Mouse (Mus musculus) liver, postnatal 0 days (tissue): ENCODE results near the gene Plekhg3. TPM values are rescaled to one million over a fixed set of nuclear protein-coding genes. Genes with fewer than 3 reads are reported as not detected.
A peak's percentile ranks its signal among the peaks of the same experiment; 100 is the strongest.

Experiments used
- ATAC-seq: fragments of 200-750 bp; cut with Nextera tagmentation; 2 replicates; pipeline ENCODE4 v1.8.0; 2017; ENCODE audit warnings: mild to moderate bottlenecking, moderate library complexity
- DNase-seq: peaks from one replicate; pipeline ENCODE4 v3.0.0-alpha.2; 2016
- H3K27ac ChIP-seq: fragments of 300-500 bp; sonication (generic); 2 replicates; pipeline ENCODE4 v1.5.1; 2014; ENCODE audit warnings: antibody characterized with exemption, moderate library complexity, mild to moderate bottlenecking, low read depth
- H3K27me3 ChIP-seq: fragments of 300-500 bp; sonication (generic); 2 replicates; pipeline ENCODE4 v1.6.1; 2014; ENCODE audit warnings: low read length, control low read depth, mixed read lengths; ENCODE audit not compliant: insufficient read depth
- H3K36me3 ChIP-seq: fragments of 300-500 bp; sonication (generic); replicated peaks from 2 replicates; pipeline ENCODE4 v1.6.1; 2014; ENCODE audit warnings: mild to moderate bottlenecking, control low read depth, low read length, moderate library complexity, mixed read lengths; ENCODE audit not compliant: insufficient read depth
- H3K4me1 ChIP-seq: fragments of 300-500 bp; sonication (generic); 2 replicates; pipeline ENCODE4 v1.6.1; 2014; ENCODE audit warnings: antibody characterized with exemption, mild to moderate bottlenecking, control low read depth; ENCODE audit not compliant: insufficient read depth
- H3K4me2 ChIP-seq: fragments of 300-500 bp; sonication (generic); 2 replicates; pipeline ENCODE4 v1.6.1; 2014; ENCODE audit warnings: low read depth, mild to moderate bottlenecking, low read length, moderate library complexity, mixed read lengths
- H3K4me3 ChIP-seq: fragments of 300-500 bp; sonication (generic); 2 replicates; pipeline ENCODE4 v1.5.1; 2014; ENCODE audit warnings: low read depth, low read length
- H3K9ac ChIP-seq: fragments of 300-500 bp; sonication (generic); replicated peaks from 2 replicates; pipeline ENCODE4 v1.6.1; 2014; ENCODE audit warnings: mild to moderate bottlenecking, moderate library complexity
- H3K9me3 ChIP-seq: fragments of 300-500 bp; sonication (generic); 2 replicates; pipeline ENCODE4 v1.6.1; 2016; ENCODE audit warnings: mild to moderate bottlenecking, control low read depth, low read length, mixed read lengths
- CTCF ChIP-seq: sonication (generic); IDR thresholded peaks from 2 replicates; pipeline ENCODE4 v1.5.1; 2016; ENCODE audit warnings: antibody characterized with exemption, low read depth
- EP300 ChIP-seq: IDR thresholded peaks from 2 replicates; pipeline ENCODE4 v1.6.1; 2016; ENCODE audit warnings: antibody characterized with exemption, low read depth, mild to moderate bottlenecking
- WGBS: fragments of 180-500 bp; shearing (Covaris S2); extraction: QIAGEN DNeasy Blood & Tissue Kit; methylation state at CpG from one replicate; pipeline ENCODE4 v1.1.7; 2014; ENCODE audit not compliant: insufficient replicate concordance; 5-methylcytosine and 5-hydroxymethylcytosine counted together
- polyA plus RNA-seq: library from polyadenylated mRNA; unstranded; fragments of >200 nt; fragmentation: Nextera tagmentation; extraction: Ambion mirVana; gene quantifications from 2 replicates; pipeline ENCODE4 v1.2.1, GENCODE M21; 2015

Plekhg3 gene
- polyA plus RNA-seq, 1 experiment from 2014 or later: 3.7 TPM

DNA sequence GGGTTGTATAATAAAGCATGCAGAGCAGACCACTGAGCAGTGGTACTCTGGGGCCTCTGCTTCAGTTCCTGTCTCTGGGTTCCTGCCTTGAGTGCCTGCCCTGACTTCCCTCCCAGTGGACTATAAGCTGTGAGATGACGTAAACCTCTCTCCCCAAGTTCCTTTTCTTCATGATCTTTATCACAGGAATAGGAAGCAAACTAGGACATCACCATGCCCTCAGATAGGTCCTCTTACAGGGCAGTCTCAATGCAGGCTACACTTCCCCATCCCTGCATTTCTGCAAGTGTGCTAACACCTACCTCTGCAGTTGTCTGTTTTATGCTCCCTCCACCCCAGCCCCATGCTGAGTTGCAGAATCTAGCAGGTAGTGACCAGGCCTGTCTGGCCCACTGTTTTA lies 39.9 kb upstream of the Plekhg3 start:
- Histone ChIP-seq H3K4me2 (no peak overlapping the region), H3K36me3 (no peaks in the 10 kb centered on the region), H3K4me3 (no peak overlapping the region), H3K4me1 (no peaks in the 10 kb centered on the region), H3K9ac (no peak overlapping the region), H3K9me3 (no peaks in the 10 kb centered on the region), H3K27me3 (no peaks in the 10 kb centered on the region), H3K27ac (no peak overlapping the region)
- ATAC-seq (no peak), DNase-seq (no peak)
- WGBS: 68% methylated on average over 1 of the region's 1 CpGs
- no peak for TF ChIP-seq EP300
- no peak for TF ChIP-seq CTCF

DNA sequence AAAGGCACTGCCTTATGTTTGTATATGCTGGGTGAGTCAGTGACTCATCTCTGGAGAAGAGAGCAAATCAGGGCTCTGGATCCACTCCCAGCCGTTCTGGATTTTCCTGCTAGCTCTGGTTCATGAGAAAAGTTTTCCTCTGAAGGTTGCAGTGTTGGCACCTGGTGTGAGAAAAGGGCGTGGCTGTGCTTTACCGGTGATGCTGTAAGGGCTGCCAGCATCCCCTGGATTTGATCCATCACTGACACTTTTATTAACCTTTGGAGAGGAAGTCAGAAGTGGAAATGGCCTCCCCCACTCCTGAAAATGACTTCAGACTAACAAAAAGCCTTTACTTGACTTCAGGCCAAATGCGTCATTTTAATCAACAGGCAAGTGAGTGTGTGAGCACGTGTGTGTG lies 37.2 kb upstream of the Plekhg3 start:
- TF ChIP-seq CTCF: no peak
- TF ChIP-seq EP300: no peak
- no peaks in the 10 kb centered on the region for H3K4me1 ChIP-seq
- ATAC-seq (peak; percentile 3; the same call in 1 of the 2 replicates), DNase-seq (no peak)
- no peak overlapping the region for H3K4me3 ChIP-seq
- no peaks in the 10 kb centered on the region for H3K27me3 ChIP-seq
- no peaks in the 10 kb centered on the region for H3K9me3 ChIP-seq
- H3K4me2 ChIP-seq: no peak overlapping the region
- no peak overlapping the region for H3K27ac ChIP-seq
- WGBS: 58% methylated on average over 5 of the region's 5 CpGs
- no peak overlapping the region for H3K9ac ChIP-seq
- no peaks in the 10 kb centered on the region for H3K36me3 ChIP-seq

- no peak for DNase-seq
- Histone ChIP-seq H3K27me3 (no peaks in the 10 kb centered on the region), H3K27ac (no peak overlapping the region), H3K9ac (no peak overlapping the region), H3K36me3 (no peaks in the 10 kb centered on the region), H3K4me1 (peaks cover 2% of the 10 kb centered on the region; the same call in 1 of the 2 replicates), H3K4me3 (no peak overlapping the region), H3K4me2 (no peak overlapping the region), H3K9me3 (no peaks in the 10 kb centered on the region)
- TF ChIP-seq CTCF (no peak), EP300 (no peak)
- 34% methylated on average over 4 of the region's 4 CpGs for WGBS
- ATAC-seq: no peak
These were observed 35.3 kb upstream of the Plekhg3 start for GRCm38 (mm10) chr12:76495381-76495780.

- no peak overlapping the region for H3K4me2 ChIP-seq
- H3K9ac ChIP-seq: no peak overlapping the region
- H3K4me1 ChIP-seq: peaks cover 2% of the 10 kb centered on the region; the same call in 1 of the 2 replicates
- no peak overlapping the region for H3K27ac ChIP-seq
- no peaks in the 10 kb centered on the region for H3K27me3 ChIP-seq
- ATAC-seq (no peak), DNase-seq (peak; percentile 66)
- 26% methylated on average over 12 of the region's 12 CpGs for WGBS
- no peak overlapping the region for H3K4me3 ChIP-seq
- H3K9me3 ChIP-seq: no peaks in the 10 kb centered on the region
- H3K36me3 ChIP-seq: no peaks in the 10 kb centered on the region
- TF ChIP-seq CTCF (peak; percentile 84), EP300 (no peak)
These were observed 34.4 kb upstream of the Plekhg3 start for GRCm38 (mm10) chr12:76496324-76496723.

DNA sequence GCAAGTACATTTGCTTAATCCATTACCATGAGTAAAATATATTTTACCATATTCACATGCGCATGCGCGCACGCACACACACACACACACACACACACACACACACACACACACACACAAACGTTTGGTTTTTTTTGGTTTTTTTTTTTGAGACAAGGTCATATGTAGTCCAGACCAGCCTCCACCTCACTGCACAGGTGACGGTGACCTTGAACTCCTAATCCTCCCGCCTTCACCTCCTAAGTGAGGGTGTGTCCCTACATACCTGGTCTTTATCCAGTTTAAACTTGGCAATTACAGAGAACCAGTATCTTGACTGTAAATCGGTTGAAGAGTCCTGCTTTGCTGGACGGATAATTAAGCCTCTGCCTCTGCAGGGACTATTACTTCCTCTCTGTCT lies 31.4 kb upstream of the Plekhg3 start:
- TF ChIP-seq EP300: no peak
- no peak for TF ChIP-seq CTCF
- ATAC-seq: no peak

DNA sequence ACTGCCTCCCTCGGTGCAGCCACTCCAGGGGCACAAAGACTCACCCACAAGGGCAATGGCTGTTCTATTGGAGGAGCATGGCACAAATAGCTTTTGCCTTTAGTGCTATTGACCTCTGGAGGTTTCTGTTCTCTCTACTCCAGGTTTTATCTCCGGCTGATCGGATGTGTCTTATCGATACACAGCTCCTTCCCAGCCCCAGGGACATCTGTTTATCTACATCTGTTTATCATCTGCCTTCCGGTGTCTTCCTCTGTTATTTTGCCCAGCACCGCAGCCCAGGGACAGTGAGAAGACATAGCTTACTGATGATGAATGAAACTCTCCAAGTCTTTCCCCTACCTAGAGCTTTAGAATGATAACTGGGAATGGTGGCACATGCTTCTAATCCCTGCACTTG lies 30.6 kb upstream of the Plekhg3 start:
- H3K9me3 ChIP-seq: no peaks in the 10 kb centered on the region
- 69% methylated on average over 6 of the region's 6 CpGs for WGBS

More for the DNA sequence above, 31.4 kb upstream of the Plekhg3 start:
- Histone ChIP-seq H3K36me3 (no peaks in the 10 kb centered on the region), H3K9ac (no peak overlapping the region), H3K4me2 (no peak overlapping the region), H3K9me3 (no peaks in the 10 kb centered on the region), H3K4me3 (no peak overlapping the region), H3K27ac (no peak overlapping the region), H3K27me3 (no peaks in the 10 kb centered on the region), H3K4me1 (peaks cover 2% of the 10 kb centered on the region; the same call in 1 of the 2 replicates)
- DNase-seq: no peak
- WGBS: 73% methylated on average over 9 of the region's 9 CpGs

DNA sequence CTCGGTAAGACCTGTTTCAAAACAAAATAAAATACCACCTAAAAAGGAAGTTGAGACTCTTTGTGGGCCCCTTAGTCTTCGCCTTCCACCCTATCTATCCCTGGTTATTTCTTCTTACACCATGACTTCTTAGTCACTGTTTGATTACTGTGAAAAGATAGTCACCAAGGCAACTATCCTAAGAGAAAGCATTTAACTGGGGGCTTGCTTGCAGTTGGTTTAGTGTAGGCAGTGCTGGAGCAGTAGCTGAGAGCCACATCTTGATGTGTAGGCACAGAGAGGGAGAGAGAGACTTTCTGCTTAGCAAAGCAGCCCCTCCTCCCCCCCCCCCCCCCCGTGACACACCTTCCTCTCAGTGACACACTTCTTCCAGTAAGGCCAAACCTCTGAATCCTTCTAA lies 29.8 kb upstream of the Plekhg3 start:
- no peak for TF ChIP-seq EP300
- TF ChIP-seq CTCF: no peak
- no peak overlapping the region for H3K27ac ChIP-seq
- ATAC-seq: no peak

More for the DNA sequence above, 30.6 kb upstream of the Plekhg3 start:
- TF ChIP-seq EP300 (no peak), CTCF (no peak)
- no peak for ATAC-seq
- no peaks in the 10 kb centered on the region for H3K27me3 ChIP-seq
- H3K4me2 ChIP-seq: no peak overlapping the region
- no peak overlapping the region for H3K9ac ChIP-seq
- H3K36me3 ChIP-seq: no peaks in the 10 kb centered on the region
- DNase-seq: no peak
- no peak overlapping the region for H3K27ac ChIP-seq
- H3K4me1 ChIP-seq: peaks cover 2% of the 10 kb centered on the region; the same call in 1 of the 2 replicates
- H3K4me3 ChIP-seq: no peak overlapping the region

More for the DNA sequence above, 29.8 kb upstream of the Plekhg3 start:
- peaks cover 2% of the 10 kb centered on the region; the same call in 1 of the 2 replicates for H3K4me1 ChIP-seq
- DNase-seq: no peak
- H3K36me3 ChIP-seq: no peaks in the 10 kb centered on the region
- no peak overlapping the region for H3K9ac ChIP-seq
- WGBS: 31% methylated on average over 3 of the region's 3 CpGs
- H3K27me3 ChIP-seq: no peaks in the 10 kb centered on the region
- H3K9me3 ChIP-seq: no peaks in the 10 kb centered on the region
- H3K4me3 ChIP-seq: no peak overlapping the region
- no peak overlapping the region for H3K4me2 ChIP-seq
